Mouse (Mus musculus): ENCODE data around the gene Usp22.
"Not testable (repeated sequence)": the region's sequence is repeated elsewhere in the genome, so short reads cannot be mapped to it uniquely, and the experiment has no call there.

Gene Usp22

DNA sequence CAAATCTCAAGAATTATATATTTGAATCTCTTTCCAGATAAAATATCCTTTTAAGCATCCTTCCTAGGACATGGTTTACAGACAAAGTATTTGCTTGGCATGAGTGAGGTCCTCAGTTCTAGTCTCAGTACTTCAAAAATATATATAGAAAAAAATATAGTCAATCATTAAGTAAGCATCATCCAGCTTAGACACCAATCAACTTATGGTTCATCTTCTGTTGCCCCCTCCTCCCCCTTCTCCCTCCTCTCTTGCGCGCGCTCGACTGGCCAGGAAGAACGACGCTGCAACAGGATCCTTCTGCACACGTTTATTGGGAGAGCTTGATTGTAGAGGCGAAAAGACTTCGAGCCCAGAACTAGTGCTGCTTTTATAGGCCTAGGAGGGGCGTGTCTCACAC lies 17.3 kb upstream of the Usp22 start:
- not testable (repeated sequence) for DNase-seq (ENCODE audit: extremely low read depth, low read depth, low spot score)

DNA sequence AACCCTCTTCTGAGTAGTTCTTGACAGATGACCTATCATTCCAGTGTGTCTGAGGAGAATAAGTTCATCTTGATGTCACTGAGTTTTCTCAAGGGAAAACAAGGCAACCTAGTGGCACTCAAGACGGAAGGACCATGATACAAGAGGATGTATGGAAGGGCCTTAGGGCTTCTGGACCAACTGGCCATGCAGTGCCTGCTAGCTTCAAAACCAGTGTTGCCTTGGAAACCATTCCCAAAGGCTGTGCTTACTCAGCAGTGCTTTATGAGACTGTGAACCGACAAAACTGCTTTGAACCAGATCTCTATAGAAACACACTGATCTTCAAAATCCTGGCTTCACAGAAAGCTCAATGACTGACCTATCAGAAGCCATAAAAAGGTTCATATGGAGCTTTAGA lies 15.9 kb upstream of the Usp22 start:
- DNase-seq (ENCODE audit: extremely low read depth, low read depth, low spot score) = no peak

DNA sequence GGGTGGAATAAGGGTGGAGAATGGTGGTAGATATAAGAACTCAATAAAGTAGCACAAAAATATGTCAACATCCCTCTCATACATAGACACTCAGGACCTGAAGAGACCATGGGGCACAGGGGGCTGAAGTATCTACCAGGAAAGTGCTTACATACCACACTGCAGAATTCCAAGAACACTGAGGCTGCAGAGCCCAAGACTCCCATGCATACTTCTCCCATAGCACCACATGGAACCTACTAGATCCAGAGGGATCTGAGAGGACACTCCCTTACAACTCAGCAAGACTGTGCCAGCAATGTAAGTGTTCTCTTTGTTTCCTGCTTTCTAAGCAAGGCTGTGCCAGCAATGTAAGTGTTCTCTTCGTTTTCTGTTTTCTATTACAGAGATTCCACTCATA lies 9.0 kb upstream of the Usp22 start:
- no peak for DNase-seq (ENCODE audit: extremely low read depth, low read depth, low spot score)

DNA sequence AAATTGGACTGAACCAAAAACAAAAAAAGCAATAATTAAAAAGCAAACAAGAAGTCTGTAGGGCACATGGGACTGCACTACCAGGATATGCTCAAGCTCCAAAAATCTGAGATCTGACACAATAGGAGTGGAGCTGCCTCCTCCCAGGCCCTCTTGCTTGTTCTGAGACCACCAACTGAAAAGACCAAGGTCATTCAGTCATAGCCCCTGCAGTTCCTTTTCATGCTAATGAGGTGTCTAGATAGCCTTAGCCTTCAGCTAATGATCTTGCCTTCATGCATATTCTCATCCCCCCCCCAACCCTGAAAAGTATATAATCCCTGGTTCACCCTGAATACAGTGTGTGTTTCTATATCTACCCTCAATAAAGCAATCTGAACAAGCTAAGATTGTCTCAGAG lies 6.8 kb upstream of the Usp22 start:
- DNase-seq (ENCODE audit: extremely low read depth, low read depth, low spot score) = no peak

DNA sequence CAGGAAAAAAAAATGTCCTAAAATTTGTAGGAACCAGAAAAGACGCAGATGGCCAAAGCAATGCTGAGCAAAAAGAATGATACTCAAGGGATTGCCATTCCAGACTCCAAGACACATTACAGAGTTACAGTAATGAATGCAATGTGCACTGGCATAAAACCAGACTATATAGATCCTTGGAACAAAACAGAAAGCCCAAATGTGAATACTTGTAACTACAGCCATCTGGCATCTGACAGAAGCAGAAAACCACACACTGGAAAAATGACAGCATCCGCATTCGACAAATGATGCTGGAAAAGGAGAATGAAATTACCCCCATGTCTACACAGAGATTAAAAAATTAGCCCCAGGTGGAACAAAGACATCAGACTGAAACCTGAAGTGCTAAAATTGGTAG lies 5.5 kb upstream of the Usp22 start:
- no peak for DNase-seq (ENCODE audit: extremely low read depth, low read depth, low spot score)

DNA sequence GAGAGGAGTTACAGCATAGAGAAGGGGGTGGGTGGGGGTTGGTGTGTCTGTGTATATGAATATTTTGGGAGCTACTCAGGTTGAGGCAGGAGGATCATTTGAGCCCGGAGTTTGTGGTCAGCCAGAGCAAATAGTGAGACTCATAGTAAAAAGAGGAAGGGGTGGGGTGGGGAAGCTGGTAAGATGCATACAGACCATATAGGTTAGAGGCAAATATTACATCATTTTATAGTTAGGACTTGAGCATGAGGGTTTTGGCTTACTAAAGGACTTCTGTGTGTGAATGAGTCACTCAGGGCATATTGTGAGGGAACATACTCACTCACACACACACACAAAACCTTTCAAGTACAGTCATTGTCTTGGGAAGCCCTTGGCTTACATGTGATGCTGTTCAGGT lies 1.5 kb upstream of the Usp22 start:
- DNase-seq (ENCODE audit: extremely low read depth, low read depth, low spot score) = no peak

DNA sequence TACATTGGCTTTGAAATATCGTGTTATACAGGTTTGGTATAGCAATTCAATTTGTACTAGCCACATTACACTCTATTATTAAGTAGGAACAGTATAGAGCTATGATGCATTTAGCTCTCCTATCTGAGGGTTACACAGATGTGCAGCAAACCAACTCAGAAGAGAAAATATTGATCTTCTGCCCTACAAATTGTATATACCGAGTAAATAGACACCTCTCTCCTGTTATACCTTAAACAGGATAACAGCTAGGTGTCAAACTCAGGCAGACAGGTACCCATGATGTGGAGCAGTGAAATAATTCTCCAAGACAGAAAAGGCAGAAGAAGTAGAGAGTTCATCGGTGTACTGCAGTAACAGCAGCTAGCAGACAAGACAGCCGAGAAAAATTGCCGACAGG lies 923 bp upstream of the Usp22 start:
- DNase-seq (ENCODE audit: extremely low read depth, low read depth, low spot score) = no peak

DNA sequence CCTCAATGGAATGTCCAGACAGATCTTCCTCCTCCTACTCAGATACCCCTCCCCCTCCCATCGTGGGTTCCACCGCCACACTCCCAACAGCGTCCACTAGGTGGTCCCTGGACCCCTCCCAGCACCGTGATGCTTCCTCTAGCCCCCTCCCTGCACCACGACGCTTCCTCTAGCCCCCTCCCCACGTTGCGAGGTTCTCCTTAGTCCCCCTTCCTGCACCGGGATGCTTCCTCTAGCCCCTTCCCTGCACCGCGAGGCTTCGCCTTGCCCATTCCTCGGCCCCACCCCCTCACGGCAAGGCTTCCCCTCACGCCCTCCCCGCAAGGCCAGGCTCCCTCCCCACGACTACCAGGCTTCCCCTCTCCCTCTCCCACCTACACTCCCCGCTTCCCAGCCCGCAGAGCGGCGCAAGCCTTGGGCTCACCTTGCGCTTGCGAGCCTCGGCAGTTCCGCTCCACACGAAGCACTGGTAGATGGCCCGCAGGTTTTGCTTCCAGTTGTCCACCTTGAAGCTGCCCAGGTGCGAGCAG lies 499 bp downstream of the Usp22 start:
- DNase-seq (ENCODE audit: extremely low read depth, low read depth, low spot score) = no peak

DNA sequence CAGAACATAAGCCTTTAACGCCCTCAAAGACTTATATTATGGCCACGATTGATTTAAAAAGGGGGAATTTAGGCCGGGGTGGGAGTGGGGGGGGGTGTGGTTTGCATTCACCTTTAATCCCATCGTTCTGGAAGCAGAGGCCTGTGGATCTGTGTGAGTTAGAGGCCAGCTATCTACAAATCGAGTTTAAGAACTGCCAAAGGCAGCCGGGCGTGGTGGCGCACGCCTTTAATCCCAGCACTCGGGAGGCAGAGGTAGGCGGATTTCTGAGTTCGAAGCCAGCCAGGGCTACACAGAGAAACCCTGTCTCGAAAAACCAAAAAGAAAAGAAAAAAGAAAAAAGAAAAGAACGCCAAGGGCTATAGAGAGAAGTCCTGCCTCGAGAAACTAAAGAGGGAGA lies 1.4 kb downstream of the Usp22 start:
- DNase-seq (ENCODE audit: extremely low read depth, low read depth, low spot score) = not testable (repeated sequence)

DNA sequence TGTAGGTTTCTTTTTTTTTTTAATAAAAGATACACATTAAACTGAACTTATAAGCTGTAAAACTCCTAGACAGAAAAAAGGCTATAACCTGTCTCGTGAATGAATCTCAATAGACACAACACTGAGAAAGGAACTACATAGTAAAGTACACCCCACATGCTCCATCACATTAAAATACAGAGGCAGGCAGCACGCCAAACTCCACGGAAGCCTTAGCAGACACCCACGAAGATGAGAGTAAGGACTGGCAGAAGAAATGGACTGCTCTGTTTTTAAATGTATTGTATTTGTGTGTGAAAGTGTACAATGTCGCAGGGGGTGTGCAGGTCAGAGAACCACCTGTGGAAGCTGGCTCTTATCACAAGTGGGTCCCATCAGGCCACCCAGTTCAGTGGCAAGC lies 4.7 kb downstream of the Usp22 start:
- DNase-seq (ENCODE audit: extremely low read depth, low read depth, low spot score) = no peak

DNA sequence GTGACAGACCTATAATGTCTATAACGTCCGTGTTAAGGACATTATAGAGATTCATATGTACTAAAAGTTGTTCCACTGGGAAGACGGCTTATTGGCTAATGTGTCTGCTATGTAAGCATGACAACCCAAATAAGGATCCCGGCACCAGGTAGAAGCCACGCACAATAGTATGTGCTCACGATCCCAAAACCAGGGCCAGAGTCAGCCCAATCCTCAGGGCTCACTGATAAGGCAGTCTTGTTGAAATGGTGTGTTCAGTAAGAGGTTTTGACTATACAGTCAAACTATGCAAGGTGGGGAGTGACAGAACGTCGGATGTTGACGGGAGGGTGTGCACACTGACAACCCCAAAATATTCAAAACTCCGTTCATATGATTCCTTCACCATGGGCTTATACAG lies 10.0 kb downstream of the Usp22 start:
- DNase-seq (ENCODE audit: extremely low read depth, low read depth, low spot score) = no peak

DNA sequence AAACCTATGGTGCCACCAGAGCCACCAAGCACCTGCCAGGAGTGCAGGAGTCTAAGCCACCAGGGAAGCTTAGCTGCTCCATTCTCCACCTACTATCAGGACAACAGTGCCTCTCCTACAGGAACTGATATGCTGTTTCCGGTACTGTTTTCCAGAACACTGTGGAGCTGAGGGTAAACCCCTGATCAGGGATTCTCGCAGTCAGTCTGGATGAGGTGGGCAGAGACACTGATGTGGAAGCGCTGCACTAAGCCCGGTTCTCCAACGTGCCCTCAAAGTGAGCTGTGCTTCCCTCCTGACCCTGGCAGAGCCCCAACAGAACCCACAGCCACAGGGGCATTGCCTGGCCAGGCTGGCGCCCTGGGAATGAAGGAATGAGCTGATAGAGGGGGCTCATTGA lies 10.5 kb downstream of the Usp22 start:
- DNase-seq (ENCODE audit: extremely low read depth, low read depth, low spot score) = no peak

DNA sequence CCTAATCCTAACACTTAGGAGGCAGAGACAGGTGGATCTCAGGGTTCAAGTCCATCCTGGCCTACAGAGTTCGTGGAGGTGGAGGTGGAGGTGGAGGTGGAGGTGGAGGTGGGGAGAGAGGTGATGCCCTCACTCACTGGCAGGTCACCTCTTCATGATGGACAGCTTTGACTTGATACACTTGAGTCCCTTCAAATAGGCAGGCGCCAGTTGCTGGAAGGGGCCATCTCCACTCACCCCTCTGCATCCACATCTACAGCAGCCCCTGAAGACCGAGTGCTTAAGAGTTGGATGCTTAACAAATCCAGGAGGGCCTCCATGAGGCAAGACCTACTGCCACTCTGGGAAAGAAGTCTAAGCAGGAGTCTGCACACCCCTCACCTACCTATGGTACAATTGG lies 11.5 kb downstream of the Usp22 start:
- no peak for DNase-seq (ENCODE audit: extremely low read depth, low read depth, low spot score)

DNA sequence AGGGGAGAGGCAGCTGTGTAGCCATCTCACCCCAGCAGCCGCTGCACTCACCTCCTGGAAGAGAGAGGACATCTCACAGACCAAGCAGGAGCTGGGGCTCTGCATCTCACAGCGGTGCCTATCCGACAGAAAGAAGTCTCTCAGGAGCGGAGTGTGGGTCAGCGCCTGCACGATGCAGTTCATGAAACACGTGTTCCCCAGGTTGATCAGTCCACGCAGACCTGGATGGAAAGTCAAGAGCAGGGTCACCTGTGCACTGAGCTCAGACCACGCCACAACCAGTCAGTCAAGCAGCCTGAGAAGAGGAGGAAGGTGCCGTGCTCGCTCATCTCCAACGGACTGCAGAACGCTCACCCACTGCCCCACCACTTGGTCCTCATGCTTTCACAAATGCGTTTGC lies 12.1 kb downstream of the Usp22 start:
- DNase-seq (ENCODE audit: extremely low read depth, low read depth, low spot score) = no peak

DNA sequence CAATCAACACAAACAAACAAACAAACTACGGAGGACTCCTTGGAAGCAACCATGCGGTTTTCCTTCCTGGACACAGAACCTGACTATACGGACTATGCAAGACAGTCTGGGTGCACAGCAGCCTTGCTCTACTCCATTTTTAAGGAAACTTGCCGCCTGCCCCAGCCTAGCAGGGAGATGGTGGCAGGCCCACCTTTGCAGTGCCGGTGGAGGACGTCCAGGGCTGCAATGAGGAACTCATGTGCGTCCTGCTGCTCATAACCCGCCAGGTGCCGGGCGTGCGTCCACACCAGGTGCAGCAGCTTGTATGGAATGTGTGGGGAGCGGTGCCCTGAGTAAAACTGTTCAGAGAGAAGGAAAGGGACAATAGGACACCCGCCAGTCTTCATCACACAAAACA lies 13.7 kb downstream of the Usp22 start:
- no peak for DNase-seq (ENCODE audit: extremely low read depth, low read depth, low spot score)

DNA sequence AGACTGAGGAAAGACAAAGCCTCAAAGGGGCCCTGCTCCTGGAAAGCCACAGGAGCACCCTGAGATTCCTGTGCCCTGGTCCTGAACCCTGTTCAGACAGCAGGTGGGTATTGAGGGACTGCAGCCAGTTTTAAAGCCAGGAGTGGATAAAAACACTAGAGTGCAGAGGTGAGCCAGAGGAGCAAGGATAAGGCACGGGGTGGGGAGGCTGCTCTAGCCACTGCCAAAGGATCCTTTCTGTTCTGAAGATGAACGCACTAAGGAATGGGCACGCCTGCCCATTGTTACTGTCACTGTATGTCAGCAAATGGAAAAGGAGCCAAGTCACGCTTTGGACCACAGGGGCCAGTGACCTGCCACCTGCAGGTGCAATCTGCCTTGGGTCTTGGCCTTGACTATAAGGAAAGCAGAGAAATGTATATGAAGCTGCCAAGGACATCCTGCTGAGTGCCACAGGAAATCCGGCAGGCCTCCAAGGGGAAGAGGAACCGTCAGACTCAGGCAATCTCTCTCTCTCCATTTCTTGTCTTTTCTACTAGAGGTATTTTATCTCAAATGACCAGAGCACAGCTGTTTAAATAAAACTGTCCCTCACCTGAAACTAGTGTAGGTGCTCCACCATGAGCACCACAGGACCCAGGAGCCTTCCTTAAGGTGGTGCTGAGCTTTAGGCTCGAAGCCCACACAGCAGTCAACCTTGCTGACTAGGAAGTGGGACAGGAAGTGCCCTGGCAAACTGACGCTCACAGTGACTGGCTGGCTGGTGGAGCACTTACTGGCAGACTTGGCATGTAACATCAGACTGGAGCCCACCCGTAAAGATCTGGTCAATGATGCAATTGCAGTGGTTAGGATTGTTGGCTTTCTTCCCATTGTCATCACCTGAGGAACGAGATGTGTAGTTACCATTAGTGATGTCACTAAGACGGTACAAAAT lies 14.8 kb downstream of the Usp22 start:
- peak; percentile 16 for DNase-seq (ENCODE audit: extremely low read depth, low read depth, low spot score)

DNA sequence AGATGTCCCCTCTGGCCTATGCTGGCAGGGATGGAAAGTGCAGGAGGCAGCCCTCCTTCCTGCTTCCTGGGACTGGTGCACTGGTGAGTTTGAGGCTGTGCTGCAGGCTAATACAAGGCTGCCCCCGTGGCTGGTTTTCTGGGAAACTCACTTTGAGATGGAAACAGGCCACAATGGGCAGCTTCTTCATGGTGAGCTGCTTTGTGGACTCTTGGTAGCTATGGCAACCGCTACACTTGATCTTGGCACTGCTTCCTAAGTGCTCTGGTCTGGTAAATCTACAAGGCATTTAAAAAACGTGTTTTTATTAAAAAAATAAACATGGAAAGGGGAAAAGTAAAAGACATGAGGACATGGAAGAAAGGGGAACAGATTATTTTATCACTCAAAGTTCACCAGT lies 16.7 kb downstream of the Usp22 start:
- no peak for DNase-seq (ENCODE audit: extremely low read depth, low read depth, low spot score)

DNA sequence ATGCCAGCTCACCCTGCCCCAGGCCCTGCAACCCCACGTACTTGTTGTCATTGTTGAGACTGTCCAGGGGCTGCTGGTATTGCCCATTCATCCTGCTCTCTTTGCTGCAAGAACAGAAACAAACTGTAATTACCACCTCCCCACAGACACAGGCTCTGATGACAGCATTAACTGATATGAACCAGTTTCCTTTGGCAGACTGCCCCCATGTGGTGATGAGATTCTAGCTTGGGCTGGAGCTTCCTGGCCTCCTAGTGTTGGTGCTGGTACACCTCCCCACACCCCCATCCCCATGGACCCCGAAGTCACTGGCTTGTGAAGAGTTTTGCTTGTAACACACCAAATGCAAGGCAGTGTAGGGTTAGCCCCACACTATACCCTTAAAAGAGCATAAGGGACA lies 19.1 kb downstream of the Usp22 start:
- no peak for DNase-seq (ENCODE audit: extremely low read depth, low read depth, low spot score)

DNA sequence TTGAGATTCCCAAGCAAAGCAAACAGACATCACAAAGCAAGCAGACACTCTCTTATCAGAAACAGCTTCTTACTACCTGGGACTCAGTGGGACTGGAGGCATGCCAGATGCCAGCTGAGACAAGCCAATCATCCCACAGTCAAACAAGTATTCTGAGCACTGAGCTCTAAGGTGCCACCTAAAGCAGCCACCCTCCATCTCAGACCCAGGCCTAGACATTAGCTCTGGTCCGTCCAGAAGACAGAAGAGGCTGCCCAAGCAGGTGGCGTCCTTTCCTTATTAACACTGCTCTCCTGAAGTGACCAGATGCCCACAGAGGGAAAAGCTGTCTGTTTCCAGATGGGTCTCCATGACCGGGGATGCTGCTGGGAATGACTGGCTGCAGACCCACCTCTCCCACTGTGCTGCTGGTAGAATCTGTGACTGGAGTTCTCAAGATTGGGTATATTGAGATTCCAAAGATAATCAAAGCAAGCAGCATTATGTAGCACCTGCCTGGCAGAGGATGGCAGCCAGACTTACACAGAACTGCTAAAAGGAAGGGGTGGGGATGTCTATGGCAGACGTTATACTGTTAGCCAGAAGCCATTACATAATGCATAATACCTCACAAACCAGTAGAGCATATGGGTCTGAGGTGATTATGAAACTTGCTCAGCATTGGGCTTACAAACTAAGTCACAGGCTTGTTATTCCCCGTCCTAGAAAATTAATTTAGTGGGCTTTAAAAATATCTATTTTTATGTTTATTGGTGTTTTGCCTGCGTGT lies 24.4 kb downstream of the Usp22 start:
- no peak for DNase-seq (ENCODE audit: extremely low read depth, low read depth, low spot score)

DNA sequence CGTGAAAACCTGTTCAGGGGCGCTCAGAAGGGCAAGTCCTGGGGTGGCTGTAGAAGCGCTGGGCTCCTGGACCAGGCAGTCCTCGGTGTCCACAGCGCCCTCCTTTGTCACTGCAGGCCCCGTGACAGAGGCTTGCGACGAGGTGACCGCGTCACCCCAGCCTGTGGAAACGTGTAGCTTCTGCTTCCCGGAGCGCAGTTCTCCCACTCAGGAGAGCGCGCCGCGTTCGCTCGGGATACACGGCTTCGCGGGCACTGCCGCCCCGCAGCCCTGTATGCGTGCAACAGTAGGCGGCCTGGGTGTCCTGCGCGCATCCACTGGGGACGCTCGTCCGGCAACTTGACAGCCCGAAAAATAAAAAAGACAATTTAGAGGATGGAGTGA lies 27.6 kb downstream of the Usp22 start:
- DNase-seq (ENCODE audit: extremely low read depth, low read depth, low spot score) = no peak

DNA sequence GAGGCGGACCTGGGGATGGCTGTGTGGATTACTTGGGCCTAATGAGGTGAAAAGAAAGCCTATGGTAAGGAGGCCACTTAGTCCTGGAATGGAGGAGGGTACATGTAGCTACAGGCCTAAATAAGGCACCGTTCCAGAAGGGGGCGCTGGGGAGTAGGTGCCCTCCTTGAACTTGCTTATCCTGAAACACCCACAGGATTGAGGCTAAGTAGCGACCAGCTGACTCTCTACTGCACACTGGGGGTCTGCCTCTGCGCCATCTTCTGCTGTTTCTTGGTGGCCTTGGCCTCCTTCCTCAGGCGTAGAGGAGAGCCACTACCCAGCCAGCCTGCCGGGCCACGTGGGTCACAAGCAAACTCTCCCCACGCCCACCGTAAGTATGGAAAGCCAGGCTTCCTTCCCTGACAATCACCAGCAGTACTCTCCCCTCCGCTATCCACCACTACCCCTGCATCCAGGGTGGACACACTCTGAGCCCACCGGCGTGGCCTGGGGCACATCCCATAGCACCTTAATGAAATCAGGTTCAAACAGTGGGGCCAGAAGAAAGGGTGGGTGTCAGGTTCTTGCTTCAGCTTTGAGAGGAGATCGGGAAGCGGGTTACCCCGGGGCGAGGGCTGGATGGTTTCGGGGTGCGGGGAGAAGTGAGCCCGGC lies 28.1 kb downstream of the Usp22 start:
- DNase-seq (ENCODE audit: extremely low read depth, low read depth, low spot score) = no peak

DNA sequence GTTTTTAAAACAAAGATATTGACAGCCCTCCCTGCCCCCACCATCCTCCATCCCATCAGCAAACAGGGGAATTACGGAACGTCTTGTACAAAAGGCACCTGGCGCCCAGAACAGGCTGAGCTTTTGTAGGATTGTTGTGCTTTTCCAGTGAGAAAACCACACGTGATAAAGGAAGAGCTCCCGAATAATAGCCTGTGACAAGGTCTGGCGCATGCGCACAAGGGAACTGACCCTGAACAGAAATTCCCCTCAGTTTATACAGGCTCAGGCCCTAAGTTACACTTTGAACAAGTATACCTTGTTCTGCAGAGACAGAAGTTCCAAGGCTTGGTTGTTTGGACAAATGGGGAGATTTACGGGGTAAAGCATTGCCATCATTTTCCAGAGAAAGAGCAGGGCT lies 29.3 kb downstream of the Usp22 start:
- DNase-seq (ENCODE audit: extremely low read depth, low read depth, low spot score) = no peak

All from fat pad, adult 2 months (tissue).